10 mouse cellular contexts compared by ENCODE assay signal in the genomic region with DNA sequence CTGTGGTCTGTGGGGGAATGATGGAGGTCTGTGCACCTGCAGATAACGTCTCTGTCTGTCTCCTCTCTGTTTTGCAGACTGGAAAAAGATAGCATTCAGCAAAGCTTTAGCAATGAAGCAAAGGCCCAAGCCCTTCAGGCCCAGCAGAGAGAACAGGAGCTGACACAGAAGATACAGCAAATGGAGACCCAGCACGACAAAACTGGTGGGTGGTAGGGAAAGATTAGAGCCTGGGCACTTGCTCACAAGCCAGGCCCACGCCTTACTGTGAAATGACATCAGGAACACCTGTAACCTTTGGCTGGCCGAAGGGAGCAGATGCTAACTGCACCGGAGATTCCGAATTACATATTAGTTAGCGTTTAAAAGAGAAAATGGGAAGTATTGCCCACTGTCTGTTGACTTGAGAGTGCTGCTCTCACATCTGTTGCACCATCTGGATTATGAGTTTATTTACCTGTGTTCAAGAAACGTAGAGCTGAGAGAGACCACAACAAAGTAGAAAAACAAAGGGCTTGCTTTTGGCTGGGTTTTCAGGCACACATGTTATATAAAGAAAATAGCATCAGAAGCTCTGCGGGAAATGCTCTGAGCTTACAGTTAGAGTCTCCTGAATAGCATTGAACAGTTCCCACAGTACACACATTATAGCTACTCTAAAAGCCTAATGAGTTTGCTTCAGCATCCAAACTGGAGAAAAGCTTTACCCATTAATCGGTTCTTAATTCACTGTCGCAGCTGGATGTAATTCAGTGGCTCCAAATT.
A peak's percentile ranks its signal among the peaks of the same experiment; 100 is the strongest.
DNase-seq lines count a peak whose midpoint lies in the region; ATAC-seq lines count a peak whose summit lies in the region.
"Had no signal": no experiment of that assay in that cellular context is flagged by ENCODE, and none has a peak within 500 bp of the region (broad histone marks: within the 10 kb centered on the region; RNA-seq: fewer than 3 reads in every experiment).

No protein-coding gene starts in this region.

- WGBS in forebrain, embryonic 15.5 days = 10% methylated on average over 11 of the region's 11 CpGs
- 77% methylated on average over 11 of the region's 11 CpGs for WGBS in midbrain, embryonic 12.5 days

- DNase-seq in CD4-positive, CD25-positive, alpha-beta regulatory T cell, adult 2 months (ENCODE audit: low read depth, low spot score) = peak; percentile 47
- DNase-seq in testis, postnatal 10 days (ENCODE audit: low spot score) = no peak
- DNase-seq in gastrocnemius, postnatal 14 days = no peak
- DNase-seq in retina, postnatal 1 day = no peak
- DNase-seq in heart, adult 18-20 months = no peak

- peak overlapping the region; percentile 96 for H3K27ac ChIP-seq in forebrain, embryonic 15.5 days (replicated peaks)
- H3K27ac ChIP-seq in midbrain, embryonic 12.5 days (replicated peaks) = peak overlapping the region; percentile 56
- H3K27ac ChIP-seq: embryonic facial prominence, embryonic 12.5 days; heart, embryonic 13.5 days had no signal

- intact Hi-C loops in gastrocnemius, postnatal 14 days (cut with DNase I; ENCODE audit: low total_unique reads) = no loop called here

- no peaks in the 10 kb centered on the region for H3K36me3 ChIP-seq in forebrain, embryonic 15.5 days
- H3K36me3 ChIP-seq in midbrain, embryonic 12.5 days = no peaks in the 10 kb centered on the region
- H3K36me3 ChIP-seq: embryonic facial prominence, embryonic 12.5 days; heart, embryonic 13.5 days had no signal

- H3K4me1 ChIP-seq in forebrain, embryonic 15.5 days = peaks cover 63% of the 10 kb centered on the region
- peaks cover 39% of the 10 kb centered on the region for H3K4me1 ChIP-seq in midbrain, embryonic 12.5 days
- H3K4me1 ChIP-seq: embryonic facial prominence, embryonic 12.5 days had no signal

- peak; percentile 19 for ATAC-seq in activated CD4-positive, CD25-positive, alpha-beta regulatory T cell, adult 4 months
- peak; percentile 78 for ATAC-seq in forebrain, embryonic 15.5 days (replicated peaks)
- no peak for ATAC-seq in midbrain, embryonic 12.5 days (ENCODE audit: low FRiP score, low read depth)

- peak overlapping the region; percentile 20; the same call in 1 of the 2 replicates for H3K4me2 ChIP-seq in forebrain, embryonic 15.5 days (replicated peaks)
- no peak overlapping the region for H3K4me2 ChIP-seq in midbrain, embryonic 12.5 days (replicated peaks)
- H3K4me2 ChIP-seq: embryonic facial prominence, embryonic 12.5 days; heart, embryonic 13.5 days had no signal

- peak overlapping the region; percentile 11; the same call in 1 of the 2 replicates for H3K9ac ChIP-seq in forebrain, embryonic 15.5 days (replicated peaks)
- H3K9ac ChIP-seq in midbrain, embryonic 12.5 days (replicated peaks) = no peak overlapping the region
- H3K9ac ChIP-seq: embryonic facial prominence, embryonic 12.5 days; heart, embryonic 13.5 days had no signal

- H3K4me3 ChIP-seq in forebrain, embryonic 15.5 days = no peak overlapping the region
- H3K4me3 ChIP-seq in midbrain, embryonic 12.5 days = no peak overlapping the region
- H3K4me3 ChIP-seq: embryonic facial prominence, embryonic 12.5 days; heart, embryonic 13.5 days had no signal

- H3K27me3 ChIP-seq in forebrain, embryonic 15.5 days = no peaks in the 10 kb centered on the region
- no peaks in the 10 kb centered on the region for H3K27me3 ChIP-seq in midbrain, embryonic 12.5 days
- H3K27me3 ChIP-seq: embryonic facial prominence, embryonic 12.5 days; heart, embryonic 13.5 days had no signal

- H3K9me3 ChIP-seq in forebrain, embryonic 15.5 days = no peaks in the 10 kb centered on the region
- no peaks in the 10 kb centered on the region for H3K9me3 ChIP-seq in midbrain, embryonic 12.5 days
- H3K9me3 ChIP-seq: embryonic facial prominence, embryonic 12.5 days; heart, embryonic 13.5 days had no signal
